Mouse (Mus musculus): ENCODE measurements around the gene Slc38a6.

DNA sequence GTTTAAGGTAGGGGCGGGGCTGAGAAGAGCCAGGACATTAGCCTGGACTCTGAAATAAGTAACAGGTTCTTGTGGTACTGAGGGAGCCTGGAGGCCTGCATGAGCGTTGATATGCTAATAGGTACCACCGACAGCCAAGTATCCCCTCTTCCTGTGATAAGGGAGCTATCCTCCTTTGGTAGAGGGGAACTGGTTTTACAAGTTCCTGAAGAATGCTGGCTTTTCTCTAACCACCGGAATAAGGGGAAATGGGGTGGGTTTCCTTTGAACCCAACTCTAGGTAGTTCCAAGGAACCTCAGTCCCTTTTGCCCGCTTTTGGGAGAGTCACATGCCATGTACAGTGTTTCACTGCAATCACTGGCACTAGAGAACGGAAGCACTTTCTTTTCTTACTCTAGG is 98.2 kb downstream of the Slc38a6 start:
- TF ChIP-seq CTCF (IDR thresholded peaks at IDR 0.05; ENCODE audit: low read depth, low read length) (no peak), POLR2A (IDR thresholded peaks at IDR 0.05; ENCODE audit: extremely low read depth, insufficient read depth, low read length) (no peak)

Data from liver, adult 2 months (tissue).